Mouse (Mus musculus) megakaryocyte-erythroid progenitor cell, adult 5-6 weeks (primary cell): Measurements from ENCODE around the gene Ccdc162. TPM values are rescaled to one million over a fixed set of nuclear protein-coding genes. Genes with fewer than 3 reads are reported as not detected.
A peak's percentile ranks its signal among the peaks of the same experiment; 100 is the strongest.

ENCODE experiments used
- ATAC-seq: replicated peaks from 2 replicates; pipeline ENCODE4 v1.8.0; 2016; ENCODE audit warnings: mild to moderate bottlenecking, inconsistent platforms; ENCODE audit not compliant: severe bottlenecking, poor library complexity, low FRiP score, low TSS enrichment
- total RNA-seq, 2 experiments: library from RNA; stranded (forward) in 1 of 2; stranded (reverse) in 1 of 2; fragments of 200-1000, 215-1000 nt in 1 of 2; fragments of >200 nt in 1 of 2; fragmentation: Nextera tagmentation in 1 of 2; gene quantifications; 2 replicates each; pipeline ENCODE4 v1.2.3; 2014 to 2017

The Ccdc162 gene
- total RNA-seq, 2 experiments from 2014 or later: not detected

GRCm38 (mm10) chr10:41552319-41552718 is 164.1 kb downstream of the Ccdc162 start:
- no peak for ATAC-seq

- no peak for ATAC-seq
Observed at GRCm38 (mm10) chr10:41550711-41551110, 165.7 kb downstream of the Ccdc162 start.

- no peak for ATAC-seq
Observed at GRCm38 (mm10) chr10:41546396-41547165, 169.9 kb downstream of the Ccdc162 start.

- ATAC-seq: no peak
Observed at GRCm38 (mm10) chr10:41545224-41545755, 171.1 kb downstream of the Ccdc162 start.

GRCm38 (mm10) chr10:41544481-41545190 is 171.8 kb downstream of the Ccdc162 start:
- peak; percentile 89 for ATAC-seq

- no peak for ATAC-seq
Observed at GRCm38 (mm10) chr10:41543844-41544243, 172.6 kb downstream of the Ccdc162 start.

- no peak for ATAC-seq
Observed at GRCm38 (mm10) chr10:41543439-41543838, 173.0 kb downstream of the Ccdc162 start.

- ATAC-seq: no peak
Observed at GRCm38 (mm10) chr10:41542057-41542456, 174.4 kb downstream of the Ccdc162 start.

- ATAC-seq: no peak
Observed at GRCm38 (mm10) chr10:41538986-41539385, 177.4 kb downstream of the Ccdc162 start.

- ATAC-seq: no peak
Observed at GRCm38 (mm10) chr10:41537983-41538330, 178.5 kb downstream of the Ccdc162 start.

GRCm38 (mm10) chr10:41537226-41537982 is 179.0 kb downstream of the Ccdc162 start:
- no peak for ATAC-seq

GRCm38 (mm10) chr10:41536714-41537113 is 179.7 kb downstream of the Ccdc162 start:
- ATAC-seq: no peak

GRCm38 (mm10) chr10:41535991-41536390 is 180.4 kb downstream of the Ccdc162 start:
- no peak for ATAC-seq

GRCm38 (mm10) chr10:41529972-41530371 is 186.5 kb downstream of the Ccdc162 start:
- ATAC-seq: no peak

GRCm38 (mm10) chr10:41525696-41526095 is 190.7 kb downstream of the Ccdc162 start:
- ATAC-seq: peak; percentile 67

- no peak for ATAC-seq
Observed at GRCm38 (mm10) chr10:41523386-41523785, 193.0 kb downstream of the Ccdc162 start.

GRCm38 (mm10) chr10:41520410-41520673 is 196.1 kb downstream of the Ccdc162 start:
- ATAC-seq: no peak

GRCm38 (mm10) chr10:41519640-41520409 is 196.6 kb downstream of the Ccdc162 start:
- 0 out of 2 replicates have a peak, but pooled peaks have one; percentile 4 for ATAC-seq

- peak; percentile 86 for ATAC-seq
Observed at GRCm38 (mm10) chr10:41518981-41519618, 197.3 kb downstream of the Ccdc162 start, which contains the start of gene Cd164. TSS of gene Cd164 (plus strand) at chr10:41519414.
